In the genomic region with DNA sequence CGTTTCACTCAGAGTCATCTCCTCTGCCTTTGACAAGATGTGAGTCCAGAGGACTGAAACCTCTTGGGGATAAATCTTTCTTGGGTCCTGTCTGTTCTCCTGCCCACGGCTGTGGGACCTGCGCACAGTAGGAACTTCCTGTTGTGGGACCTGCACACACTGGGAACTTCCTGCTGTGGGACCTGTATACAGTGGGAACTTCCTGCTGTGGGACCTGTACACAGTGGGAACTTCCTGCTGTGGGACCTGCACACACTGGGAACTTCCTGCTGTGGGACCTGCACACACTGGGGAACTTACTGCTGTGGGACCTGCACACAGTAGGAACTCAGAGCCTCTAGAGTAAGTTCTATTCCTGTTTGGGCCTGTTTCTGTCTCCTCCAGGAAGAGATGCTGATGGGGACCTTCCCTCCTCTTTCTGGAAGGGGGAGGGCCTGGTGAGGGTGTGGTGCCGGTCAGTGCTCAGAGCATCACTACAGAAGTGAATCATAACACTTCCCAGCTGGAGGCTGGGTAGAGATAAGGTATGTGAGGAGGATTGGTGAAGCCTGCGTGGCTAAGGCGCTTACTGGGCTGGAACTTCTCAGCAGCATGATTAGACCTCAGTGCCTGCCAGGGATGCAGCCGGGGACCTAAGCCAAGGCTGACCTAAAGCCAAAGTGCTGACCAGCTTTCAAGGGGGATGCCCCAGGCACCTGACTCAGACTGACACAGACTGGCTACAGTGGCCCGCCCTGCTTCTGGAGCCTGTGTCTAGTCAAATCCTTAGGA, we compare ENCODE assay signal across 11 mouse cellular contexts. TPM values are rescaled to one million over a fixed set of nuclear protein-coding genes. Genes with fewer than 3 reads are reported as not detected.
DNase-seq lines count a peak whose midpoint lies in the region; ATAC-seq lines count a peak whose summit lies in the region.
"Had no signal": no experiment of that assay in that cellular context is flagged by ENCODE, and none has a peak within 500 bp of the region (broad histone marks: within the 10 kb centered on the region; RNA-seq: fewer than 3 reads in every experiment).

No protein-coding gene starts in this region.

- 0 out of 2 replicates have a peak, but pooled peaks cover 4% of the 10 kb centered on the region for H3K4me1 ChIP-seq in kidney, embryonic 16.5 days (ENCODE audit: insufficient read depth, low read length)
- peaks cover 18% of the 10 kb centered on the region for H3K4me1 ChIP-seq in heart, embryonic 12.5 days (replicated peaks)
- H3K4me1 ChIP-seq in hindbrain, embryonic 10.5 days (replicated peaks) = peaks cover 18% of the 10 kb centered on the region
- H3K4me1 ChIP-seq in forebrain, embryonic 12.5 days = no peaks in the 10 kb centered on the region

- no peak overlapping the region for H3K4me2 ChIP-seq in kidney, embryonic 16.5 days (replicated peaks; ENCODE audit: low read depth, low read length)
- no peak overlapping the region for H3K4me2 ChIP-seq in heart, embryonic 12.5 days
- no peak overlapping the region for H3K4me2 ChIP-seq in forebrain, embryonic 12.5 days

- H3K27ac ChIP-seq in kidney, embryonic 16.5 days (ENCODE audit: low read length) = no peak overlapping the region
- H3K27ac ChIP-seq in heart, embryonic 12.5 days (ENCODE audit: poor library complexity, severe bottlenecking) = peak overlapping the region; percentile 2; the same call in 1 of the 2 replicates
- no peak overlapping the region; the same call in 1 of the 2 replicates for H3K27ac ChIP-seq in hindbrain, embryonic 10.5 days
- no peak overlapping the region for H3K27ac ChIP-seq in forebrain, embryonic 12.5 days
- H3K27ac ChIP-seq: midbrain, embryonic 10.5 days had no signal

- no peaks in the 10 kb centered on the region for H3K27me3 ChIP-seq in kidney, embryonic 16.5 days (ENCODE audit: insufficient read depth, low read length)
- H3K27me3 ChIP-seq in heart, embryonic 12.5 days (replicated peaks) = no peaks in the 10 kb centered on the region
- no peaks in the 10 kb centered on the region for H3K27me3 ChIP-seq in hindbrain, embryonic 10.5 days (ENCODE audit: insufficient read depth, poor library complexity, severe bottlenecking)
- H3K27me3 ChIP-seq in forebrain, embryonic 12.5 days = no peaks in the 10 kb centered on the region

- no peak for DNase-seq in kidney, adult 8-10 months
- peak; percentile 66 for DNase-seq in MN1 (ENCODE audit: low spot score)
- DNase-seq in lung, postnatal 25 days (ENCODE audit: low spot score) = peak; percentile 46
- no peak for DNase-seq in spleen, postnatal 36 days (ENCODE audit: low spot score in 2 of 2)
- no peak for DNase-seq in hindbrain, embryonic 10.5 days (ENCODE audit: low spot score)
- DNase-seq: cerebellum, adult 9-10 months; kidney, adult 18-20 months had no signal

- H3K9me3 ChIP-seq in kidney, embryonic 16.5 days (ENCODE audit: low read length) = no peaks in the 10 kb centered on the region
- H3K9me3 ChIP-seq in heart, embryonic 12.5 days (replicated peaks) = no peaks in the 10 kb centered on the region
- H3K9me3 ChIP-seq in hindbrain, embryonic 10.5 days = no peaks in the 10 kb centered on the region
- H3K9me3 ChIP-seq in forebrain, embryonic 12.5 days = no peaks in the 10 kb centered on the region
- H3K9me3 ChIP-seq: midbrain, embryonic 10.5 days had no signal

- no peaks in the 10 kb centered on the region for H3K36me3 ChIP-seq in kidney, embryonic 16.5 days (ENCODE audit: insufficient read depth, low read length)
- H3K36me3 ChIP-seq in heart, embryonic 12.5 days = no peaks in the 10 kb centered on the region
- no peaks in the 10 kb centered on the region for H3K36me3 ChIP-seq in hindbrain, embryonic 10.5 days
- H3K36me3 ChIP-seq in forebrain, embryonic 12.5 days (replicated peaks) = no peaks in the 10 kb centered on the region
- H3K36me3 ChIP-seq: midbrain, embryonic 10.5 days had no signal

- H3K4me3 ChIP-seq in kidney, embryonic 16.5 days (ENCODE audit: low read length) = no peak overlapping the region
- H3K4me3 ChIP-seq in heart, embryonic 12.5 days = no peak overlapping the region
- H3K4me3 ChIP-seq in hindbrain, embryonic 10.5 days = no peak overlapping the region
- H3K4me3 ChIP-seq in forebrain, embryonic 12.5 days (replicated peaks) = no peak overlapping the region
- H3K4me3 ChIP-seq: midbrain, embryonic 10.5 days had no signal

- no peak overlapping the region for H3K9ac ChIP-seq in kidney, embryonic 16.5 days (replicated peaks; ENCODE audit: low read length)
- no peak overlapping the region for H3K9ac ChIP-seq in heart, embryonic 12.5 days
- no peak overlapping the region for H3K9ac ChIP-seq in forebrain, embryonic 12.5 days

- 0 out of 2 replicates have a peak, but pooled peaks have one; percentile 19 for ATAC-seq in kidney, embryonic 16.5 days (ENCODE audit: low FRiP score, low TSS enrichment)
- no peak for ATAC-seq in heart, embryonic 12.5 days (ENCODE audit: insufficient number of reproducible peaks, low FRiP score)
- ATAC-seq in forebrain, embryonic 12.5 days (ENCODE audit: low FRiP score) = no peak

- 85% methylated on average over 8 of the region's 8 CpGs for WGBS in kidney, embryonic 16.5 days
- WGBS in heart, embryonic 12.5 days = 56% methylated on average over 8 of the region's 8 CpGs
- WGBS in hindbrain, embryonic 10.5 days = 89% methylated on average over 8 of the region's 8 CpGs
- 88% methylated on average over 8 of the region's 8 CpGs for WGBS in forebrain, embryonic 12.5 days

RNA-seq across cellular contexts. Expression of gene Ptgis, which starts 22.8 kb away (rescaled TPM):
- 18.4 and 20.6 TPM in 2 replicates for polyA plus RNA-seq in kidney, embryonic 16.5 days (2015; fragmentation: Nextera tagmentation; extraction: Ambion mirVana)
- polyA plus RNA-seq in heart, embryonic 12.5 days (2016; fragmentation: Nextera tagmentation; extraction: Ambion mirVana) = 22.5 and 22.9 TPM in 2 replicates
- 10.8 and 10.9 TPM in 2 replicates for polyA plus RNA-seq in hindbrain, embryonic 10.5 days (2016; fragmentation: Nextera tagmentation; extraction: Ambion mirVana)
- 4.8 and 6.0 TPM in 2 replicates for polyA plus RNA-seq in forebrain, embryonic 12.5 days (2016; fragmentation: Nextera tagmentation; extraction: Ambion mirVana)

Comparison
In these comparisons a context has a peak if more than half of its experiments do, and no peak if none do; other contexts are left out.
1. DNase-seq: peak in MN1 (single experiment) and lung, postnatal 25 days (single experiment); none in kidney, adult 8-10 months (0 of 2), spleen, postnatal 36 days (0 of 2) and hindbrain, embryonic 10.5 days (single experiment).